Mouse (Mus musculus): ENCODE measurements around the gene Cyp2c40. TPM values are rescaled to one million over a fixed set of nuclear protein-coding genes. Genes with fewer than 3 reads are reported as not detected.
"Not testable (repeated sequence)": the region's sequence is repeated elsewhere in the genome, so short reads cannot be mapped to it uniquely, and the experiment has no call there.

The Cyp2c40 gene
- polyA plus RNA-seq (2015; fragmentation: Nextera tagmentation; extraction: Ambion mirVana): not detected in 2 replicates

DNA sequence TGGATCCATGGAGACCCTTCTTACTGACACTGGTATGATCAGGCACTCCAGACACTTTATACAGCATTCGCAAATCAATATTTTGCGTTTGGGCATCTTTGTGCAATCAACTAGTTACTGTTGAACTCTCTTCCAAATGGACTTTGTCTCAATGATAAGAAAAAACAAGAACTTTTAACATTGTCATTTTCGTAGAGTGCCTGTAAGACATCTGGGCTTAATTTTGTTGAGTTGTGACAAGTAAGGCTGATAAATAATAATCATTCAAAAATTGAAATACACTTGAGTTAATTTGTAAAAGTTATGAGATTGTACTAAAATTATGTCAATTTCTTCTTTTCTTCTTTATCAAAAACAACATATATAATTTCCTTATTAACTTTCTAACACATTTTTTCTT, at the start of gene Cyp2c40:
Gene Cyp2c40 (minus strand): TSS at position 101 of the 400 bp plus-strand sequence.
- ATAC-seq (ENCODE audit: low read depth); H3K27me3 ChIP-seq; H3K9me3 ChIP-seq; H3K9ac ChIP-seq; H3K27ac ChIP-seq (replicated peaks); H3K36me3 ChIP-seq; H3K4me2 ChIP-seq; H3K4me1 ChIP-seq (replicated peaks); H3K4me3 ChIP-seq: not testable (repeated sequence)
- 90% methylated on average over 3 of the region's 3 CpGs for WGBS

DNA sequence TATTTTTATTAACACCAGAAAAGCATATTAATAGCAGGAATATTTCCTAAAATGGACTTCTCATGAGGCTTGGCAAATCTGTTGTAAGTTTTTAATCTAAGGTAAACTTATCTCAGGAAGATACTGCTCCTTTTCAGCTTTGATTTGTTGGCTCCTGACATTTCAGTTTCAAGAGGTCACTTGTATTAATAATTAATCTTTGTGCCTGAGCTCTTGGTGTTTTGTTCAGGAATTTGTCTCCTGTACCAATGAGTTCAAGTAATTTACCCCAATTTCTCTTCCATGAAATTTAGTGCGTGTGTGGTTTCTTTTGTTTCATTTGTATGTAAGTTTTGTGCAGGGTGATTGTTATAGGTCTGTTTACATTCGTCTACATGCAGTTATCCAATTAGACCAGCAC, 8.3 kb upstream of the Cyp2c40 start:
- H3K4me2 ChIP-seq; ATAC-seq (ENCODE audit: low read depth); H3K4me1 ChIP-seq (replicated peaks); H3K27ac ChIP-seq (replicated peaks); H3K4me3 ChIP-seq; H3K27me3 ChIP-seq; H3K36me3 ChIP-seq; H3K9me3 ChIP-seq; H3K9ac ChIP-seq: not testable (repeated sequence)
- WGBS: 77% methylated on average over 2 of the region's 2 CpGs

DNA sequence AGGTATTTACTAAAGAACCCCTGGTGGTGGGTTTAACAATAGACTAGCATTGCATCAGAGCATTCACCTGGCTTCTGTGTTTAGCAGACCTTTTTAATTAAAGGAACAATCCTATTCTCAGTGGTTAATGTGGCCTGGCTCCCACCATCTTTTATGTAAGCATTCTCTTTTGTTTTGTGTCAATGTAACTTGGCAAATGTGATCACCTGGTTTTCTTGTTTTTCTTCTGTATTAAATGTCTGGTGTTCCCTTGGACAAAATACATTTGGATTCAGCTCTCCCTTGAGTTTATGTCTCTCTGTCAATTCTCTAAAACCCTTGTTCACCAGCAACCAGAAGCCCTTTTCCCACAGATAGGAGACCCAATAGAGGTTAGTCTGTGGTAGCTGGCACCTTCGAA, 3.8 kb upstream of the Cyp2c40 start:
- H3K4me3 ChIP-seq; H3K4me1 ChIP-seq (replicated peaks); ATAC-seq (ENCODE audit: low read depth); H3K9ac ChIP-seq; H3K27ac ChIP-seq (replicated peaks); H3K9me3 ChIP-seq; H3K4me2 ChIP-seq; H3K27me3 ChIP-seq; H3K36me3 ChIP-seq: not testable (repeated sequence)
- 94% methylated on average over 1 of the region's 1 CpGs for WGBS

DNA sequence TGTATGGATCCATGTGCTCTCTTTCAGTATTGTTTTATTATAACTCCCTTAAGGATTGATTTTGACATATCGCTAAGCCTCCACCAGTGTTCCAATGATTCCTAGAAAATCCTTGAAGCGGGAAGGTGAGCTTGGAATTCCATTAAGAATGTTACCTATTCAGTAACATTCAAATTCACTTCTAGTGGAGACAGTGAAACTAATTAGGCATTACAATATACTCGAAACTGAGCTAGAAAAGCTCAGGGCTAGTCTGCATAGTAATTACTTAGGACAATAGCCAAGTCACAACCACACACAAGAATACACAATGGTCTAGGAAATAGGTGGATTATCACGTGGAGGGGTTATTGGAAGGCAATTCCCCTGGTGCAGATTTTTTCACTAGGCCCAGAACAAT, 3.4 kb upstream of the Cyp2c40 start:
- not testable (repeated sequence) for H3K9ac ChIP-seq; H3K4me3 ChIP-seq; H3K4me1 ChIP-seq (replicated peaks); H3K27ac ChIP-seq (replicated peaks); ATAC-seq (ENCODE audit: low read depth); H3K27me3 ChIP-seq; H3K4me2 ChIP-seq; H3K9me3 ChIP-seq; H3K36me3 ChIP-seq
- WGBS: 72% methylated on average over 4 of the region's 4 CpGs

DNA sequence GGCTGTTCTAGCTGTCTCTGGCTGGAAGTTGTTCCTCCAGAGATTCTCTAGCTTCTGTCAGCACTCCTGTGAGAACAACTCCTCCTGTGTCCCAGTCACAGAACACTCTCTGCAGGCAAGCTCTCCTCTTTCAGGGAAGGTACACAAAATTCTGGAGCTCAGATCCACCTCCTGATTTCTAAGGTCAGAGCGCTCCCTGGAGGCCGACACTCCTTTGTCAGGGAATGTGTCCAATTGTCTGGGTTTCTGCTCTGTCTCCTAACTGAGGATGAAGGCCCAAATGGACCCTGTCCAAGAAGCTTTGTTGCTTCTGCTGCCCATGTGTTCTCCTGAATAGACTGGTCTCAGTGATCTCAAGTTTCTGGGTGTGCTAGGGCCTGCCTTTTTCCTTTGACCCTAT, 27.2 kb downstream of the Cyp2c40 start:
- ATAC-seq (ENCODE audit: low read depth); H3K27ac ChIP-seq (replicated peaks); H3K4me2 ChIP-seq; H3K36me3 ChIP-seq; H3K4me1 ChIP-seq (replicated peaks); H3K27me3 ChIP-seq; H3K9ac ChIP-seq; H3K4me3 ChIP-seq; H3K9me3 ChIP-seq: not testable (repeated sequence)
- WGBS: 76% methylated on average over 2 of the region's 2 CpGs

DNA sequence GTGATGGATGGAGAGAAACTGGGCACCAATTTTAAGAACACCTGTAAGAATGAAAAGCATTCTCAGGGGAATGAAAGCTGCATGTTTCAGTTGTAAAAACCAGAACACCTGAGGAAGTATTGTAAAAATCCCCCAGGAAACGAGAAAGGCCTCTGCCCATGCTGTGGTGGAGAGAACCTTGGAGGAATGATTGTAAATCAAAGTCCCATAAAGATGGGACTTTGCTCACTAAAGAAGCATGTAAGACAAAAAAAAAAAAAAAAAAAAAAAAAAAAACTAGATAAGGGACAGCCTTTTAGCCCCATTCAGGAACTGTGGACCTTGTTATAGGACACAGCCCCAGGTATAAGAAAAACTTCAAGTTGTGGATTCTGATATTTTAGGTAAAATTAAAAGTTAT, 67.3 kb downstream of the Cyp2c40 start:
- no peak overlapping the region for H3K4me2 ChIP-seq
- no peaks in the 10 kb centered on the region for H3K27me3 ChIP-seq
- no peak overlapping the region for H3K4me3 ChIP-seq
- H3K36me3 ChIP-seq: no peaks in the 10 kb centered on the region
- H3K4me1 ChIP-seq (replicated peaks): no peaks in the 10 kb centered on the region
- 58% methylated on average over 1 of the region's 1 CpGs for WGBS
- no peak overlapping the region for H3K27ac ChIP-seq (replicated peaks)
- no peak overlapping the region for H3K9ac ChIP-seq
- no peak for ATAC-seq (ENCODE audit: low read depth)
- H3K9me3 ChIP-seq: no peaks in the 10 kb centered on the region

DNA sequence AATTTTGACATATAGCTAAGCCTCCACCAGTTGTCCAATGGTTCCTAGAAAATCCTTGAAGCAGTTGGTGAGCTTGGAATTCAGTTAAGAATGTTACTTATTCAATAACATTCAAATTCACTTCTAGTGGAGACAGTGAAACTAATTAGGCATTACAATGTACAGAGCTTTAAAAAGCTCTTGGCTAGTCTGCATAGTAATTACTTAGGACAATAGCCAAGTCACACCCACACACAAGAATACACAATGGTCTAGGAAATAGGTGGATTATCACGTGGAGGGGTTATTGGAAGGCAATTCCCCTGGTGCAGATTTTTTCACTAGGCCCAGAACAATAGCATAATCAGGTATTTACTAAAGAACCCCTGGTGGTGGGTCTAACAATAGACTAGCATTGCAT, 68.3 kb downstream of the Cyp2c40 start:
- 43% methylated on average over 1 of the region's 1 CpGs for WGBS

DNA sequence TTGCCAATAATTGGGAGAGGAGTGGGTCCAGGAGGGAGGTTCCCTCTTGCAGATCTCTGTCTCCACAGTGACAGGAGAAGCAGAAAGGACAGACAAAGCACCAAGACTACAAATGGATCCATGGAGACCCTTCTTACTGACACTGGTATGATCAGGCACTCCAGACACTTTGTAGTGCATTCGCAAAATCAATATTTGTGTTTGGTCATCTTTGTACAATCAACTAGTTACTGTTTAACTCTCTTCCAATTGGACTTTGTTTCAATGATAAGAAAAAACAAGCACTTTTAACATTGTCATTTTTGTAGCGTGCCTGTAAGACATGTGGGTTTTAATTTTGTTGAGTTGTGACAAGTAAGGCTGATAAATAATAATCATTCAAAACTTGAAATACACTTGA, 71.7 kb downstream of the Cyp2c40 start, which contains the start of gene Cyp2c68:
Gene Cyp2c68 (minus strand): TSS at position 135 of the 400 bp plus-strand sequence.
- H3K9me3 ChIP-seq: no peaks in the 10 kb centered on the region
- H3K27me3 ChIP-seq: no peaks in the 10 kb centered on the region
- 87% methylated on average over 2 of the region's 2 CpGs for WGBS
- H3K36me3 ChIP-seq: no peaks in the 10 kb centered on the region
- H3K4me1 ChIP-seq (replicated peaks): no peaks in the 10 kb centered on the region
- ATAC-seq (ENCODE audit: low read depth): no peak
- H3K9ac ChIP-seq: no peak within 1 kb of the TSS
- no peak within 1 kb of the TSS for H3K4me3 ChIP-seq
- H3K27ac ChIP-seq (replicated peaks): no peak within 1 kb of the TSS
- H3K4me2 ChIP-seq: no peak within 1 kb of the TSS

More for the DNA sequence above, 68.3 kb downstream of the Cyp2c40 start:
- H3K9me3 ChIP-seq; H3K36me3 ChIP-seq; ATAC-seq (ENCODE audit: low read depth); H3K4me1 ChIP-seq (replicated peaks); H3K27ac ChIP-seq (replicated peaks); H3K27me3 ChIP-seq; H3K9ac ChIP-seq; H3K4me2 ChIP-seq; H3K4me3 ChIP-seq: not testable (repeated sequence)

Other genes starting within 250 kb of the Cyp2c40 start
- not detected in 2 replicates for gene Cyp2c67, start 163.8 kb downstream of the Cyp2c40 start, polyA plus RNA-seq (2015; fragmentation: Nextera tagmentation; extraction: Ambion mirVana)
- gene Cyp2c68, start 71.8 kb downstream of the Cyp2c40 start, polyA plus RNA-seq (2015; fragmentation: Nextera tagmentation; extraction: Ambion mirVana): 0.11 TPM in 1 of 2 replicates, not detected in the other
- gene Cyp2c69, start 74.0 kb upstream of the Cyp2c40 start, polyA plus RNA-seq (2015; fragmentation: Nextera tagmentation; extraction: Ambion mirVana): not detected in 2 replicates
- not detected in 2 replicates for gene Cyp2c37, start 179.6 kb upstream of the Cyp2c40 start, polyA plus RNA-seq (2015; fragmentation: Nextera tagmentation; extraction: Ambion mirVana)

Measured in neural tube, embryonic 13.5 days (tissue).